Mouse (Mus musculus) cortical plate, adult 2 months (tissue): Measurements from ENCODE around the gene Gm49388.

Experiments used
- CTCF ChIP-seq: fragments of 200-500 bp; IDR thresholded peaks from 2 replicates; pipeline ENCODE4 v1.5.1; 2011; ENCODE audit warnings: mild to moderate bottlenecking, control low read depth, low read length; ENCODE audit not compliant: insufficient read depth; ENCODE audit errors: extremely low read depth
- POLR2A ChIP-seq: fragments of 200-500 bp; IDR thresholded peaks from 2 replicates; pipeline ENCODE4 v1.6.1; 2011; ENCODE audit warnings: mild to moderate bottlenecking, low read length, control low read depth; ENCODE audit not compliant: insufficient read depth; ENCODE audit errors: extremely low read depth

GRCm38 (mm10) chr7:127744366-127745045 lies 40.9 kb upstream of the Gm49388 start, which contains the start of gene Fbxl19:
- TF ChIP-seq POLR2A (no peak), CTCF (peak; percentile 57)
